Mouse (Mus musculus) frontal cortex, adult 2 months (tissue): ENCODE results near the gene Pla2g15. TPM values are rescaled to one million over a fixed set of nuclear protein-coding genes. Genes with fewer than 3 reads are reported as not detected.

Experiments used
- polyA plus RNA-seq: library from polyadenylated mRNA; depleted of rRNA; stranded (reverse); fragments of >200 nt; gene quantifications from 2 replicates; pipeline ENCODE4 v1.2.3, GENCODE M21; 2012; rRNA removed

The Pla2g15 gene
- polyA plus RNA-seq, 1 experiment, result 17.6 TPM

Other genes starting within 250 kb of the Pla2g15 start
- gene Pskh1, start 250.0 kb upstream of the Pla2g15 start, polyA plus RNA-seq, result 13.3 TPM in 2 replicates
- gene Ctrl, start 216.5 kb upstream of the Pla2g15 start, polyA plus RNA-seq, result 4.5 and 4.9 TPM in 2 replicates
- gene Psmb10, start 212.0 kb upstream of the Pla2g15 start, polyA plus RNA-seq, result 115 and 125 TPM in 2 replicates
- 75.1 and 75.6 TPM in 2 replicates for gene Lcat, start 207.0 kb upstream of the Pla2g15 start, polyA plus RNA-seq
- gene Slc12a4, start 184.3 kb upstream of the Pla2g15 start, polyA plus RNA-seq, result 24.9 and 28.3 TPM in 2 replicates
- not detected in 2 replicates for gene Dpep3, start 171.0 kb upstream of the Pla2g15 start, polyA plus RNA-seq
- gene Dus2, start 159.1 kb upstream of the Pla2g15 start, polyA plus RNA-seq, result 27.1 and 28.5 TPM in 2 replicates
- not detected in 2 replicates for gene Dpep2nb, start 144.4 kb upstream of the Pla2g15 start, polyA plus RNA-seq
- gene Ddx28, start 138.5 kb upstream of the Pla2g15 start, polyA plus RNA-seq, result 9.6 and 11.4 TPM in 2 replicates
- 7.7 TPM in 2 replicates for gene Nfatc3, start 91.6 kb upstream of the Pla2g15 start, polyA plus RNA-seq
- 0.21 and 0.24 TPM in 2 replicates for gene Esrp2, start 13.4 kb upstream of the Pla2g15 start, polyA plus RNA-seq
- 30.3 and 31.7 TPM in 2 replicates for gene Slc7a6, start 18.5 kb downstream of the Pla2g15 start, polyA plus RNA-seq
- 27.1 and 29.1 TPM in 2 replicates for gene Slc7a6os, start 60.5 kb downstream of the Pla2g15 start, polyA plus RNA-seq
- gene Prmt7, start 60.5 kb downstream of the Pla2g15 start, polyA plus RNA-seq, result 28.3 and 33.4 TPM in 2 replicates
- 20.7 and 20.9 TPM in 2 replicates for gene Smpd3, start 187.6 kb downstream of the Pla2g15 start, polyA plus RNA-seq